Mouse (Mus musculus): ENCODE data around the gene Mogs. TPM values are rescaled to one million over a fixed set of nuclear protein-coding genes. Genes with fewer than 3 reads are reported as not detected.

Gene Mogs
- total and polyA plus RNA-seq, 2 experiments from 2014 or later = 7.9 to 28.1 TPM

DNA sequence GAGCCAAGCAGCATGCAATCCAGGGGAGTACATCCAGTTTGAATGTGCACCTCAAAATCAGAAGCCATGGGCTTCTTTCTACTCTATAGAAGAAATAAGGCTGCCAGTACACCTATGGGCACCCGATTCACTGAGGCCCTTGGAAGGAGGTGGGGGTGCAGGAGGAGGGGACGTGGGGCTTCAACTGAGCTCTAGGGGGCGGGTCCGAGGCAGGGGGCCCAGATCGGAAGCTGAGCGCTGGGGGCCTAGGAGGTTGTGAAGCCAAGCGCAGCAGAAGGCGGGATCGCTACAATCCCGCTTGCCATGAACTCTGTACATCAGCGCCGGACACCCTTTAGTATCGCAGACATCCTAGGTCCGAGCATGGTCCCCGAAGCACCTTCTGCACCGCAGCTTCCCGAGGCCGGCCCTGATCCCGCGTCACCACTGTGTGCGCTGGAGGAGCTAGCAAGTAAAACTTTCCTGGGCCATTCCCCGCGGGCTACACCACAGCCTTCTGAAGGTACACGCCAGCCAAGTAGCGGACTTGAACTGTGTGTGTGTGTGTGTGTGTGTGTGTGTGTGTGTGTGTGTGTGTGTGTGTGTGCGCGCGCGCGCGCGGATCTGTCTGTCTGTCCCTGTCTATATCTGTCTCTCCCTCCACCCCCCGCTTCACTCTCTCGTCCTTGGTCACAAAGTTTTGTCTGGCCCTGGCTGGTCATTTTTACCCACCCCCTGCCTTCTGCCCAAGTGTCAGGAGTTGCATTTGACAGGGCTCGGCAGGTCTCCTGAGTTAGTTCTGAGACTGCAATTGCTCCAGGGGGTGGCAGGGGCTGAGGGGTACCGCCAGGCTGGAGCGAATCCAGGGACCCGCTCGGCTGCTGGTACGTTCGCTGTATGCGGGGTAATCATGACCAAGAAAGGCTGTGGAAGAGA is 28.9 kb upstream of the Mogs start, which contains the start of gene Lbx2:
TSS of gene Lbx2 (plus strand) at position 247 of the 915 bp plus-strand sequence.
- H3K4me1 ChIP-seq (ENCODE audit: control insufficient read depth, insufficient read depth) = 0 out of 2 replicates have a peak, but pooled peaks cover 15% of the 10 kb centered on the region
- 0 out of 2 replicates have a peak, but pooled peaks cover 12% of the 10 kb centered on the region for H3K36me3 ChIP-seq (replicated peaks; ENCODE audit: control insufficient read depth, insufficient read depth, low read length)
- TF ChIP-seq EP300 (IDR thresholded peaks at IDR 0.05; ENCODE audit: low read depth) = no peak
- TF ChIP-seq CTCF (IDR thresholded peaks at IDR 0.05; ENCODE audit: low read depth) = no peak
- H3K27ac ChIP-seq (ENCODE audit: low read depth) = no peak within 1 kb of the TSS
- H3K9me3 ChIP-seq (replicated peaks; ENCODE audit: control insufficient read depth, low read length) = no peaks in the 10 kb centered on the region
- H3K4me3 ChIP-seq (ENCODE audit: low read depth, low read length) = peak within 1 kb of the TSS; percentile 39
- peak within 1 kb of the TSS; percentile 56 for H3K4me2 ChIP-seq (ENCODE audit: low read depth, low read length)
- WGBS = 5% methylated on average over 42 of the region's 42 CpGs
- ATAC-seq (ENCODE audit: insufficient read depth, low read depth) (no peak), DNase-seq (ENCODE audit: low spot score) (no peak)
- H3K27me3 ChIP-seq (ENCODE audit: control insufficient read depth, insufficient read depth, low read length) = peaks cover 72% of the 10 kb centered on the region
- H3K9ac ChIP-seq (replicated peaks; ENCODE audit: low read depth, low read length) = no peak within 1 kb of the TSS

DNA sequence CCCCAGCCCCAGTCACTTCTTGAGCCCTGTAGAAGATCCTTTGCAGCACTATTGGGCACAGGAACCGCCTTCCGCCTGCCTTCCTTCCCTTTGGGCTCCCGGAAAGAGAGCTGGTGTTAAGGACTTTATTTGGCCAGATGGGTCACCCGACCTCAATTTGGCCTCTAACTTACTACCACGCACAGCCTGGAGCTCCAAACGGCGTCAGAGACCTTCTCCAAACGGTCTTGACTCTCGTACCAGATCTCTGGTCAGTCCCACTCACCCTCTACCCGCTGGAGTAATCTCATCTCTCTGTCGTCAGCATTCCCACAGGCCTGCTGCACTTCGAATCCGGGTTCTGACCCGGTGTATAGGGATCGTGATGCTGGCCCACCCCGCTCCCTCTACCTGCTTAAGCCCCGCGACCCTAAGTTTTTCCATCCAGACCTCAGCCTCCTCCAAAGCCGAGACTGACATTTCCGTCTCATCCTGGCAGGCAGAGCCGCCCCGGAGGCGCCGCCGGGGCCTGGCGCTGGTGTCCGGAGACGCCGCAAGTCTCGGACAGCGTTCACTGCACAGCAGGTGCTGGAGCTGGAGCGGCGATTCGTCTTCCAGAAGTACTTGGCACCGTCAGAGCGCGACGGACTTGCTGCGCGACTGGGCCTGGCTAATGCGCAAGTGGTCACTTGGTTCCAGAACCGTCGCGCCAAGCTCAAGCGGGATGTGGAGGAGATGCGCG is 27.9 kb upstream of the Mogs start:
- H3K27me3 ChIP-seq (ENCODE audit: control insufficient read depth, insufficient read depth, low read length) = peaks cover 71% of the 10 kb centered on the region
- H3K9ac ChIP-seq (replicated peaks; ENCODE audit: low read depth, low read length) = peak overlapping the region; percentile 40; the same call in 1 of the 2 replicates
- no peak overlapping the region for H3K27ac ChIP-seq (ENCODE audit: low read depth)
- H3K4me3 ChIP-seq (ENCODE audit: low read depth, low read length) = peak overlapping the region; percentile 39
- ATAC-seq (ENCODE audit: insufficient read depth, low read depth) (no peak), DNase-seq (ENCODE audit: low spot score) (no peak)
- H3K4me2 ChIP-seq (ENCODE audit: low read depth, low read length) = peak overlapping the region; percentile 56
- H3K4me1 ChIP-seq (ENCODE audit: control insufficient read depth, insufficient read depth) = 0 out of 2 replicates have a peak, but pooled peaks cover 15% of the 10 kb centered on the region
- 0 out of 2 replicates have a peak, but pooled peaks cover 4% of the 10 kb centered on the region for H3K36me3 ChIP-seq (replicated peaks; ENCODE audit: control insufficient read depth, insufficient read depth, low read length)
- 3% methylated on average over 47 of the region's 47 CpGs for WGBS
- TF ChIP-seq EP300 (IDR thresholded peaks at IDR 0.05; ENCODE audit: low read depth) (no peak), CTCF (IDR thresholded peaks at IDR 0.05; ENCODE audit: low read depth) (no peak)
- H3K9me3 ChIP-seq (replicated peaks; ENCODE audit: control insufficient read depth, low read length) = no peaks in the 10 kb centered on the region

DNA sequence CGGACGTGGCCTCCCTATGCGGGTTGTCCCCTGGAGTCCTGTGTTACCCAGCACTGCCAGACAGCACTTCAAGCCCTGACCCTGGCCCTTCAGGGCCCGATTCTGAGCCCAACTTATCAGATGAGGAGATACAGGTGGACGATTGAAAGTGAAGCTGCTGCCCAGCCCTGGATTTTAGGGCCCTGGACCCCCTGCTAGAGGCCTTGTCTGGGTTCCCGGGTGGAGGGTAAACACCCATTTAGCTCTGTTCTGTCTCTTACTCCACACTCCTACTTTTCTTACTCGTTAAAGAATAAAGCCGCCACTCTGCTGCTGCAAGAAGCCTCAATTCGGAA is 27.4 kb upstream of the Mogs start:
- peak overlapping the region; percentile 39 for H3K4me3 ChIP-seq (ENCODE audit: low read depth, low read length)
- 0 out of 2 replicates have a peak, but pooled peaks cover 15% of the 10 kb centered on the region for H3K4me1 ChIP-seq (ENCODE audit: control insufficient read depth, insufficient read depth)
- peak overlapping the region; percentile 40; the same call in 1 of the 2 replicates for H3K9ac ChIP-seq (replicated peaks; ENCODE audit: low read depth, low read length)
- no peaks in the 10 kb centered on the region for H3K9me3 ChIP-seq (replicated peaks; ENCODE audit: control insufficient read depth, low read length)
- H3K36me3 ChIP-seq (replicated peaks; ENCODE audit: control insufficient read depth, insufficient read depth, low read length) = no peaks in the 10 kb centered on the region
- no peak for ATAC-seq (ENCODE audit: insufficient read depth, low read depth)
- peak overlapping the region; percentile 56 for H3K4me2 ChIP-seq (ENCODE audit: low read depth, low read length)
- peaks cover 66% of the 10 kb centered on the region for H3K27me3 ChIP-seq (ENCODE audit: control insufficient read depth, insufficient read depth, low read length)
- no peak for TF ChIP-seq CTCF (IDR thresholded peaks at IDR 0.05; ENCODE audit: low read depth)
- TF ChIP-seq EP300 (IDR thresholded peaks at IDR 0.05; ENCODE audit: low read depth) = no peak
- 19% methylated on average over 9 of the region's 9 CpGs for WGBS
- H3K27ac ChIP-seq (ENCODE audit: low read depth) = no peak overlapping the region
- no peak for DNase-seq (ENCODE audit: low spot score)

DNA sequence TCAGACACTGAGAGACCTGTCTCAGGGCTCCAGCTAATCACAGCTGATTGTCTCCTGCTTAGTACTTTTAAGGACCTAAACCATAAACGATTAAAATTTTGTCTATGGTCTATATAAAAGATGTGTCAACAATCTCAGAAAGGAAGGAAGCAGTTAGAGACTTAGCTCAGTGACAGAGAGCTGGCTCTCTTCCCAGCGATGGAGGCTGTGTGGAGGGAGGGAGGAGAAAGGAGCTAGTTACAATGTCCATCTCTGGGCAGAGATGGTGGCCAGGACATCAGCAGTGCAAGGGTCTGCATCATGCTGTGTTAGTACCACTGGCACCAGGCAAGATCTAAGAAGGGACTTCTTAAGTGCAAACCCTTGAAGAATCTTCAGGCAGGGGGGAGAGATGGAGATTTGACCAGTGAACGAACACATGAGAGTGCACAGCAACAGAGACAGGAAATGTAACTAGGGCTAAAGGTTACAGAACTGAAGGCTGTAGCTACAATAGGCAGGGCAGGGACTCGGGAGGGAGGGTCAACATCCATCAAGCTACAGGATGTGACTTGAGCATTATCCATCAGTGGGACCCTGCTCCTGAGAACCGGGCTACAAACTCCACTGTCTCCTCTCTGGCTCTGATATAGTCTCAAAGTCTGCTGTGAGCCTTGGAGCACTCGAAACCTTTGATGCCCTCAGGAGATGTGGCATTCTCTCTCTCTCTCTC is 22.7 kb upstream of the Mogs start:
- Histone ChIP-seq H3K4me3 (ENCODE audit: low read depth, low read length) (no peak overlapping the region), H3K9ac (replicated peaks; ENCODE audit: low read depth, low read length) (no peak overlapping the region), H3K4me1 (ENCODE audit: control insufficient read depth, insufficient read depth) (0 out of 2 replicates have a peak, but pooled peaks cover 5% of the 10 kb centered on the region), H3K36me3 (replicated peaks; ENCODE audit: control insufficient read depth, insufficient read depth, low read length) (no peaks in the 10 kb centered on the region), H3K27ac (ENCODE audit: low read depth) (peak overlapping the region; percentile 39), H3K4me2 (ENCODE audit: low read depth, low read length) (no peak overlapping the region), H3K27me3 (ENCODE audit: control insufficient read depth, insufficient read depth, low read length) (peaks cover 23% of the 10 kb centered on the region), H3K9me3 (replicated peaks; ENCODE audit: control insufficient read depth, low read length) (no peaks in the 10 kb centered on the region)
- no peak for DNase-seq (ENCODE audit: low spot score)
- peak; percentile 61; the same call in 1 of the 2 replicates for ATAC-seq (ENCODE audit: insufficient read depth, low read depth)
- 30% methylated on average over 6 of the region's 6 CpGs for WGBS
- TF ChIP-seq CTCF (IDR thresholded peaks at IDR 0.05; ENCODE audit: low read depth) (no peak), EP300 (IDR thresholded peaks at IDR 0.05; ENCODE audit: low read depth) (no peak)

DNA sequence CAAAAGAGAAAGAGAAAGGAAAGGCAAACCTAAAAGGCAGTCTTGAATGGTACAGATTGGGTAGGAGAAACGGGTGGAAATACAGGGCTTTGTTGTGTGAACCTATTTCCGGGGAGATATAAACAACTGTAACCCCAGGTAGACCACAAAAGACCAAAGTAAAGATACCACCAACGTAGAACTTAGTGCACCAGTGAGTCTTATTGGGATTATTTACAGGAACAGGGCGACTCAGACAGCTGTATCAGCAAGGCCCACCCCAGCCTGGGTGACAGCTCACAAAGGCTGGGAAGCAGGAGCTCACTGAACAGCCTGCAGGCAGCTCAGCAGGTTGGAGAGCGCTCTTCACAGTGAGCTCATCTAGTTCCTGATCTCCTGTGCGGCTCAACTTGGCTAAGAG is 19.3 kb upstream of the Mogs start:
- 41% methylated on average over 6 of the region's 6 CpGs for WGBS
- Histone ChIP-seq H3K4me2 (ENCODE audit: low read depth, low read length) (no peak overlapping the region), H3K4me1 (ENCODE audit: control insufficient read depth, insufficient read depth) (no peaks in the 10 kb centered on the region), H3K27ac (ENCODE audit: low read depth) (no peak overlapping the region), H3K4me3 (ENCODE audit: low read depth, low read length) (no peak overlapping the region), H3K9me3 (replicated peaks; ENCODE audit: control insufficient read depth, low read length) (no peaks in the 10 kb centered on the region), H3K27me3 (ENCODE audit: control insufficient read depth, insufficient read depth, low read length) (peaks cover 4% of the 10 kb centered on the region; the same call in 1 of the 2 replicates), H3K36me3 (replicated peaks; ENCODE audit: control insufficient read depth, insufficient read depth, low read length) (no peaks in the 10 kb centered on the region), H3K9ac (replicated peaks; ENCODE audit: low read depth, low read length) (no peak overlapping the region)
- ATAC-seq (ENCODE audit: insufficient read depth, low read depth) (no peak), DNase-seq (ENCODE audit: low spot score) (no peak)
- no peak for TF ChIP-seq CTCF (IDR thresholded peaks at IDR 0.05; ENCODE audit: low read depth)
- no peak for TF ChIP-seq EP300 (IDR thresholded peaks at IDR 0.05; ENCODE audit: low read depth)

Measured in heart, postnatal 0 days (tissue).